Mouse (Mus musculus): Measurements from ENCODE around the gene Aida. TPM values are rescaled to one million over a fixed set of nuclear protein-coding genes. Genes with fewer than 3 reads are reported as not detected.

Aida gene
- polyA plus RNA-seq, 1 experiment: 13.2 TPM

GRCm38 (mm10) chr1:183349840-183350239 is 53.5 kb downstream of the Aida start:
- Histone ChIP-seq H3K4me3 (replicated peaks) (peak overlapping the region; percentile 65), H3K4me1 (peaks cover 42% of the 10 kb centered on the region), H3K9me3 (no peaks in the 10 kb centered on the region), H3K36me3 (replicated peaks; ENCODE audit: low read length) (peaks cover 68% of the 10 kb centered on the region), H3K27me3 (replicated peaks) (no peaks in the 10 kb centered on the region)
- TF ChIP-seq GATA1 (IDR thresholded peaks at IDR 0.05; ENCODE audit: borderline replicate concordance, low read length): no peak

GRCm38 (mm10) chr1:183358901-183359300 is 62.5 kb downstream of the Aida start:
- Histone ChIP-seq H3K27me3 (replicated peaks) (no peaks in the 10 kb centered on the region), H3K9me3 (no peaks in the 10 kb centered on the region), H3K4me1 (peaks cover 19% of the 10 kb centered on the region), H3K4me3 (replicated peaks) (no peak overlapping the region), H3K36me3 (replicated peaks; ENCODE audit: low read length) (peaks cover 87% of the 10 kb centered on the region)
- TF ChIP-seq GATA1 (IDR thresholded peaks at IDR 0.05; ENCODE audit: borderline replicate concordance, low read length) (no peak), FLI1 (IDR thresholded peaks at IDR 0.05; ENCODE audit: low read length) (no peak)

- peaks cover 19% of the 10 kb centered on the region for H3K4me1 ChIP-seq
- H3K36me3 ChIP-seq (replicated peaks; ENCODE audit: low read length): peaks cover 75% of the 10 kb centered on the region
These were observed 65.9 kb downstream of the Aida start for GRCm38 (mm10) chr1:183362301-183362700.

GRCm38 (mm10) chr1:183362729-183363576 is 66.6 kb downstream of the Aida start:
- Histone ChIP-seq H3K4me3 (replicated peaks) (no peak overlapping the region), H3K36me3 (replicated peaks; ENCODE audit: low read length) (peaks cover 69% of the 10 kb centered on the region), H3K4me1 (peaks cover 24% of the 10 kb centered on the region), H3K9me3 (no peaks in the 10 kb centered on the region), H3K27me3 (replicated peaks) (peaks cover 2% of the 10 kb centered on the region)
- no peak for TF ChIP-seq FLI1 (IDR thresholded peaks at IDR 0.05; ENCODE audit: low read length)
- TF ChIP-seq GATA1 (IDR thresholded peaks at IDR 0.05; ENCODE audit: borderline replicate concordance, low read length): no peak

More at GRCm38 (mm10) chr1:183362301-183362700, 65.9 kb downstream of the Aida start:
- TF ChIP-seq FLI1 (IDR thresholded peaks at IDR 0.05; ENCODE audit: low read length): no peak
- no peak for TF ChIP-seq GATA1 (IDR thresholded peaks at IDR 0.05; ENCODE audit: borderline replicate concordance, low read length)
- Histone ChIP-seq H3K9me3 (no peaks in the 10 kb centered on the region), H3K27me3 (replicated peaks) (no peaks in the 10 kb centered on the region), H3K4me3 (replicated peaks) (no peak overlapping the region)

- H3K36me3 ChIP-seq (replicated peaks; ENCODE audit: low read length): peaks cover 63% of the 10 kb centered on the region
- peaks cover 4% of the 10 kb centered on the region for H3K27me3 ChIP-seq (replicated peaks)
- no peak overlapping the region for H3K4me3 ChIP-seq (replicated peaks)
- H3K9me3 ChIP-seq: no peaks in the 10 kb centered on the region
- TF ChIP-seq GATA1 (IDR thresholded peaks at IDR 0.05; ENCODE audit: borderline replicate concordance, low read length): no peak
- no peak for TF ChIP-seq FLI1 (IDR thresholded peaks at IDR 0.05; ENCODE audit: low read length)
- H3K4me1 ChIP-seq: peaks cover 30% of the 10 kb centered on the region
These were observed 67.1 kb downstream of the Aida start for GRCm38 (mm10) chr1:183363577-183363867.

GRCm38 (mm10) chr1:183366361-183366760 is 70.0 kb downstream of the Aida start:
- no peak overlapping the region for H3K4me3 ChIP-seq (replicated peaks)
- peaks cover 6% of the 10 kb centered on the region for H3K27me3 ChIP-seq (replicated peaks)
- no peaks in the 10 kb centered on the region for H3K9me3 ChIP-seq
- no peak for TF ChIP-seq FLI1 (IDR thresholded peaks at IDR 0.05; ENCODE audit: low read length)
- TF ChIP-seq GATA1 (IDR thresholded peaks at IDR 0.05; ENCODE audit: borderline replicate concordance, low read length): no peak
- peaks cover 38% of the 10 kb centered on the region for H3K36me3 ChIP-seq (replicated peaks; ENCODE audit: low read length)
- H3K4me1 ChIP-seq: peaks cover 42% of the 10 kb centered on the region

- peaks cover 6% of the 10 kb centered on the region for H3K27me3 ChIP-seq (replicated peaks)
- peaks cover 17% of the 10 kb centered on the region for H3K36me3 ChIP-seq (replicated peaks; ENCODE audit: low read length)
- no peaks in the 10 kb centered on the region for H3K9me3 ChIP-seq
- peaks cover 26% of the 10 kb centered on the region for H3K4me1 ChIP-seq
- TF ChIP-seq FLI1 (IDR thresholded peaks at IDR 0.05; ENCODE audit: low read length) (no peak), GATA1 (IDR thresholded peaks at IDR 0.05; ENCODE audit: borderline replicate concordance, low read length) (no peak)
- H3K4me3 ChIP-seq (replicated peaks): peak overlapping the region; percentile 97
These were observed 72.4 kb downstream of the Aida start for GRCm38 (mm10) chr1:183368601-183369400.

GRCm38 (mm10) chr1:183369427-183370014 is 73.1 kb downstream of the Aida start, which contains the start of gene Mia3:
Mia3 (minus strand) TSS chr1:183369553.
- Histone ChIP-seq H3K9me3 (peaks cover 5% of the 10 kb centered on the region), H3K4me3 (replicated peaks) (peak within 1 kb of the TSS; percentile 97), H3K36me3 (replicated peaks; ENCODE audit: low read length) (peaks cover 10% of the 10 kb centered on the region), H3K27me3 (replicated peaks) (peaks cover 6% of the 10 kb centered on the region), H3K4me1 (peaks cover 26% of the 10 kb centered on the region)
- TF ChIP-seq FLI1 (IDR thresholded peaks at IDR 0.05; ENCODE audit: low read length) (no peak), GATA1 (IDR thresholded peaks at IDR 0.05; ENCODE audit: borderline replicate concordance, low read length) (no peak)

GRCm38 (mm10) chr1:183374728-183375127 is 78.3 kb downstream of the Aida start:
- H3K4me1 ChIP-seq: peaks cover 18% of the 10 kb centered on the region
- H3K27me3 ChIP-seq (replicated peaks): no peaks in the 10 kb centered on the region
- TF ChIP-seq GATA1 (IDR thresholded peaks at IDR 0.05; ENCODE audit: borderline replicate concordance, low read length) (no peak), FLI1 (IDR thresholded peaks at IDR 0.05; ENCODE audit: low read length) (no peak)
- no peak overlapping the region for H3K4me3 ChIP-seq (replicated peaks)
- no peaks in the 10 kb centered on the region for H3K36me3 ChIP-seq (replicated peaks; ENCODE audit: low read length)
- H3K9me3 ChIP-seq: peaks cover 11% of the 10 kb centered on the region

Other genes with a start within 250 kb of the Aida start
- 2.3 and 2.4 TPM in 2 replicates for gene Disp1, start 75.1 kb upstream of the Aida start, polyA plus RNA-seq (2012; ENCODE audit: insufficient read depth, low replicate concordance)
- gene Brox, start 679 bp downstream of the Aida start, polyA plus RNA-seq (2012; ENCODE audit: insufficient read depth, low replicate concordance): 0.50 and 3.7 TPM in 2 replicates
- 26.0 and 26.1 TPM in 2 replicates for gene Mia3, start 73.0 kb downstream of the Aida start, polyA plus RNA-seq (2012; ENCODE audit: insufficient read depth, low replicate concordance)
- 1.8 TPM in 1 of 2 replicates, not detected in the other for gene Taf1a, start 92.4 kb downstream of the Aida start, polyA plus RNA-seq (2012; ENCODE audit: insufficient read depth, low replicate concordance)
- not detected in 2 replicates for gene Hhipl2, start 121.6 kb downstream of the Aida start, polyA plus RNA-seq (2012; ENCODE audit: insufficient read depth, low replicate concordance)